ENCODE assay signal across 25 mouse cellular contexts in the genomic region with DNA sequence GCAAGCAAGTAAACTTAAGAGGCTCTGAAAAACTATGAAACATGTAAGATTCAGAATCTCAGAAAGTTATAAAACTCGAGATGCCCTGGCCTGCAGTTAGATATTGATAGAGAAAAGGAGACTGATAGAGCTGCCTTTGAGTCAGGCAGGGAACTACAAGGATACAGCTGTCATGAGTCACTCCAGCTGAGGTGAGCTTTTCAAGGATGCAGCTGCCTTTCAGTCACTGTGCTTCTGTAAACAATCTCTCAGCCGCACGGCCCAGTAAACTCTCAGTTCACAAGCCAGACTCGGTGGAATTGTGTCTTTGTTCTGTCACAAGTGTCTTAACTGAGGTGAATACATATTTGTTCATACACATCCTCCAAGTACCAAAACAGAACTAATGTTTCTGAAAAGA.
DNase-seq lines count a peak whose midpoint lies in the region; ATAC-seq and TF ChIP-seq lines count a peak whose summit lies in the region.
"Had no signal": no experiment of that assay in that cellular context is flagged by ENCODE, and none has a peak within 500 bp of the region (broad histone marks: within the 10 kb centered on the region; RNA-seq: fewer than 3 reads in every experiment).

No protein-coding gene starts in this region.

- no peak for TF ChIP-seq CTCF in heart, adult 2 months (IDR thresholded peaks at IDR 0.05)

- no peak for TF ChIP-seq POLR2A in heart, adult 2 months (IDR thresholded peaks at IDR 0.05; ENCODE audit: insufficient read depth, low read depth, low read length)

- H3K4me3 ChIP-seq in heart, adult 2 months = no peak overlapping the region
- no peak overlapping the region for H3K4me3 ChIP-seq in intestine, embryonic 15.5 days (replicated peaks)
- H3K4me3 ChIP-seq: embryonic facial prominence, embryonic 15.5 days; forebrain, embryonic 15.5 days; heart, embryonic 12.5 days; hindbrain, embryonic 12.5 days; limb, embryonic 10.5 days; liver, embryonic 15.5 days; midbrain, embryonic 10.5 days had no signal

- no peaks in the 10 kb centered on the region for H3K4me1 ChIP-seq in heart, adult 2 months (ENCODE audit: control insufficient read depth, insufficient read depth, low read length)
- H3K4me1 ChIP-seq in intestine, embryonic 15.5 days (replicated peaks) = 0 out of 2 replicates have a peak, but pooled peaks cover 4% of the 10 kb centered on the region
- H3K4me1 ChIP-seq: heart, embryonic 12.5 days; hindbrain, embryonic 12.5 days had no signal

- H3K9ac ChIP-seq in heart, adult 2 months (ENCODE audit: low read depth, low read length) = no peak overlapping the region
- no peak overlapping the region for H3K9ac ChIP-seq in intestine, embryonic 15.5 days
- H3K9ac ChIP-seq: embryonic facial prominence, embryonic 15.5 days; forebrain, embryonic 15.5 days; heart, embryonic 12.5 days; hindbrain, embryonic 12.5 days; liver, embryonic 15.5 days had no signal

- H3K27ac ChIP-seq in heart, adult 2 months = 0 out of 2 replicates have a peak overlapping the region, but pooled peaks have one; percentile 0
- H3K27ac ChIP-seq in intestine, embryonic 15.5 days = no peak overlapping the region
- H3K27ac ChIP-seq: embryonic facial prominence, embryonic 15.5 days; forebrain, embryonic 15.5 days; hindbrain, embryonic 12.5 days; kidney, postnatal 0 days; limb, embryonic 10.5 days; liver, embryonic 15.5 days; macrophage; midbrain, embryonic 10.5 days had no signal

- TF ChIP-seq EP300 in heart, adult 2 months (IDR thresholded peaks at IDR 0.05; ENCODE audit: insufficient read depth, low read depth, low read length) = no peak

- intact Hi-C loops in heart, adult 2 months (cut with DNase I) = no loop called here
- intact Hi-C loops in heart, postnatal 25 days (cut with DNase I) = no loop called here

- H3K27me3 ChIP-seq in heart, adult 2 months (ENCODE audit: control insufficient read depth, insufficient read depth, low read length) = no peaks in the 10 kb centered on the region
- H3K27me3 ChIP-seq in intestine, embryonic 15.5 days (replicated peaks) = no peaks in the 10 kb centered on the region
- H3K27me3 ChIP-seq: embryonic facial prominence, embryonic 15.5 days; forebrain, embryonic 15.5 days; heart, embryonic 12.5 days; hindbrain, embryonic 12.5 days; liver, embryonic 15.5 days had no signal

- 25% methylated on average over 4 of the region's 4 CpGs for WGBS in heart, adult 2 months
- WGBS in intestine, embryonic 15.5 days = 24% methylated on average over 4 of the region's 4 CpGs

- H3K9me3 ChIP-seq in intestine, embryonic 15.5 days = no peaks in the 10 kb centered on the region
- H3K9me3 ChIP-seq: embryonic facial prominence, embryonic 15.5 days; forebrain, embryonic 15.5 days; heart, embryonic 12.5 days; hindbrain, embryonic 12.5 days; limb, embryonic 10.5 days; liver, embryonic 15.5 days; midbrain, embryonic 10.5 days had no signal

- no peaks in the 10 kb centered on the region for H3K36me3 ChIP-seq in heart, adult 2 months (ENCODE audit: control insufficient read depth, insufficient read depth, low read length)
- no peaks in the 10 kb centered on the region for H3K36me3 ChIP-seq in intestine, embryonic 15.5 days
- H3K36me3 ChIP-seq: embryonic facial prominence, embryonic 15.5 days; forebrain, embryonic 15.5 days; heart, embryonic 12.5 days; hindbrain, embryonic 12.5 days; limb, embryonic 10.5 days; liver, embryonic 15.5 days; midbrain, embryonic 10.5 days had no signal

- H3K4me2 ChIP-seq in intestine, embryonic 15.5 days (replicated peaks) = no peak overlapping the region
- H3K4me2 ChIP-seq: embryonic facial prominence, embryonic 15.5 days; forebrain, embryonic 15.5 days; heart, embryonic 12.5 days; hindbrain, embryonic 12.5 days; liver, embryonic 15.5 days had no signal

- no peak for DNase-seq in heart, adult 2 months
- no peak for DNase-seq in heart, postnatal 25 days (ENCODE audit: low spot score)
- DNase-seq in 416B (ENCODE audit: low read depth) = peak; percentile 29
- peak; percentile 25 for DNase-seq in adrenal gland, postnatal 10 days
- DNase-seq in embryo, embryonic 10.5 days (ENCODE audit: low spot score) = peak; percentile 22
- DNase-seq in ovary, postnatal 36 days (ENCODE audit: low spot score) = no peak
- no peak for DNase-seq in spleen, postnatal 36 days (ENCODE audit: low spot score in 2 of 2)
- DNase-seq: cerebellum, adult 9-10 months; heart, postnatal 14 days; kidney, adult 18-20 months; liver; right cerebral cortex, adult 18-20 months; thymus, adult 18-20 months; thymus, postnatal 36 days had no signal

- no peak for ATAC-seq in intestine, embryonic 15.5 days
- ATAC-seq: activated CD4-positive, CD25-positive, alpha-beta regulatory T cell, adult 4 months; forebrain, embryonic 15.5 days had no signal

- no peaks in the 10 kb centered on the region for H3K79me2 ChIP-seq in heart, adult 2 months (replicated peaks; ENCODE audit: control insufficient read depth, insufficient read depth, low read length)

Comparison
In these comparisons a context has a peak if more than half of its experiments do, and no peak if none do; other contexts are left out.
1. DNase-seq: peak in 416B (single experiment), adrenal gland, postnatal 10 days (single experiment) and embryo, embryonic 10.5 days (single experiment); none in heart, adult 2 months (0 of 2), heart, postnatal 25 days (single experiment), ovary, postnatal 36 days (single experiment) and spleen, postnatal 36 days (0 of 2).